Mouse (Mus musculus) ES-E14 (cell line): Measurements from ENCODE around the gene Gm10309.

Experiments
- HCFC1 ChIP-seq: IDR thresholded peaks from 2 replicates; pipeline ENCODE4 v1.6.1; 2012; ENCODE audit warnings: low read length, inconsistent platforms, borderline replicate concordance; ENCODE audit not compliant: insufficient read depth
- MAFK ChIP-seq: IDR thresholded peaks from 2 replicates; pipeline ENCODE4 v1.6.1; 2014; ENCODE audit warnings: mild to moderate bottlenecking, low read depth, low read length, inconsistent platforms; ENCODE audit not compliant: insufficient read depth
- ZC3H11A ChIP-seq: IDR thresholded peaks from 2 replicates; pipeline ENCODE4 v1.6.1; 2012; ENCODE audit warnings: low read depth, mild to moderate bottlenecking, inconsistent platforms, low read length, borderline replicate concordance
- ZNF384 ChIP-seq: IDR thresholded peaks from 2 replicates; pipeline ENCODE4 v1.6.1; 2012; ENCODE audit warnings: low read depth, low read length, inconsistent platforms

- no peak for TF ChIP-seq ZNF384
- TF ChIP-seq HCFC1, result no peak
- no peak for TF ChIP-seq MAFK
- no peak for TF ChIP-seq ZC3H11A
Measured at GRCm38 (mm10) chr17:86525075-86525474, 20.0 kb upstream of the Gm10309 start.
